Mouse (Mus musculus) liver (tissue): ENCODE data around the gene Cd6.

Experiments used
- DNase-seq: peaks from one replicate; pipeline ENCODE4 v3.0.0-alpha.2; 2020; ENCODE audit warnings: mixed read lengths

Gene Cd6

DNA sequence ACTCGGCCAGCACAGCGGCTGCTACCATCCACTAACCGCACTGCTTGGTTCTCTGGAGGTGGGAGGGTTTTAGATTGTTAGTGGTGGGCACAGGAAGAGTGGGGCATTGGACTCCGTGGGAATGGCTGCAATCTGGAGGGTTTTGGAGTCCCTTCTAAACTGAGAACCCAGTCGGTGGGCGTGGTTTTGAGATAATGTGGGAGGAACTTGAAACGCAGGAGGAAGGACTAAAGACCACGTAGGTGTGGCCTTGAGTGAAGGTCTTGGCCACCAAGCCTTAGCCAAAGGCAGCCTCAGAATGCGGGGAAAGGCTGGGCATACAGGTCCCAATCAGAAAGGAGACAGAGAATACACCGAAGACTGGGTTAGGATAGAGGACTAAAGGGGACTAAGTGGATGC is 31.3 kb downstream of the Cd6 start:
- no peak for DNase-seq

DNA sequence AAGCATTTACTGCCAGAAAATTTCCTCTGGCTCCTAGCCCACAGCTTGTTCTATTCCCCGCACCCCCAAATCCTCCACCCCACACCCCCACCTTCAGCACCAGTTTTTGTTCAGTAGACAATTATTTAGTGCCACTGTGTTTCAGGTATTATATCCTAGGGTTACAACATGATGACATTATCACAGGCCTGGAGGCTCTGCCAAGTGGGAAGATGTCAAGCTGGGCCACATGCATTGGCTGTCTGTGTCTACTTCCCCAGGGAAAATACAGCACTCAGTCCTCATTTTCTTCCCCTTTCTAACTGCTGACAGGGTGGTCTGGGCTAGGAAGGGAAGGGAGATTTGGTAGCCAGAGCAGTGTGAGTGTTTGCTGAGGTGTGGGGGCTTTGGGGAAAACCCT is 34.9 kb downstream of the Cd6 start:
- DNase-seq = no peak

DNA sequence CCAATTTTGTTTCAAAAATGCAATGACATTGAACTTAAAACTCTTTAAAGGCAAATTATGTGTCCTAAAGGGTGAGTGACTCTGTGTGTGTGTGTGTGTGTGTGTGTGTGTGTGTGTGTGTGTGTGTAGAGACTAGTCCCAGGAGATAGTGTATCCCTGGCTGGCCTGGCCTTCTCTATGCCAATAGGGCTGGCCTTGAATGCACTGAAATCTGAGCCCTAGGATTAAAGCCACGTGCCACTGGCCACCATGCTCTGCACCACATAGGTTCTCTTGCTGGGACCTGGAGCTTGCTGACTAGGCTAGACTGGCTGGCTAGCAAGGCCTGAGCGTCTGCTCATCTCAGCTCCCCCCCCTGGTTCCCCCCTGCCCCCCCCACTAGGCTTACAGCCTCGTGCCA is 36.8 kb downstream of the Cd6 start:
- no peak for DNase-seq

DNA sequence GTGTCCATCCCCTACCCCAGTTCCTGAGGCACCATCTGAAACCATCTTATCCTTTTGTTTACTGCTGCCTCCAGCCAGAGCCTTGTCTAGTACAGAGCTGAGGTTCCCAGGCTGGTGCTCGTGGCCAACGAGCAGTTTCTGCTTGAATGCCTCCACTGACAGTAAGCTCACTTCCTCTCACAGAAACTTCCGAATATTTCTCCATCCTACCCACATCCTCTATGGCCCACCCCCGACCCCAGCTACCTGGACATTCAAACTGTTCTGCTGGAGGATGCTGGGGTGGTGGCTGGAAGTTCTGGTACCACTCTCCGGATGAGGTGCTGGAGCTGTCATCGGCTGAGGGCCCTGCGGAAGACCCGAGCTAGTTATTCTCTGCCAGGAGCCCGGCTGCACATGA is 39.5 kb downstream of the Cd6 start:
- no peak for DNase-seq

DNA sequence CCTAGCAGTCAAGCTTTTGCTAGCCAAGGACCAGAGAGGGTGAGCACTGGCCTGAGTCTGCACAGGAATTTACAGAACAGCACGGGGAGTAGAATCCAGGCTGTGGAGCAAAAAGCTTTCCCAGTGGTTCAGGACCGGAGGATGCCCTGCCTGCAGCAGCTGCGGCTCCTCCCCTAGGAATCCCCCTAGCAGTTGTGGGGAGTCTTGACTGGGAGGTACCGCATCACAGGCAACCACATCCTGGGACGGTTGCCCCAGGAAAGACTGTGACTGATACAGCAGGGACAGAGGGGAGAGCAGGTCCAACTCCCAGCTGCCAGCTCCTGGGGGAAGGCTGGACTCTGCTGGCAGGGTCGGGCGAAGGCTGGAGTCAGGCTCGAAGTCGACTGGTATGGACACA is 41.6 kb downstream of the Cd6 start:
- no peak for DNase-seq

DNA sequence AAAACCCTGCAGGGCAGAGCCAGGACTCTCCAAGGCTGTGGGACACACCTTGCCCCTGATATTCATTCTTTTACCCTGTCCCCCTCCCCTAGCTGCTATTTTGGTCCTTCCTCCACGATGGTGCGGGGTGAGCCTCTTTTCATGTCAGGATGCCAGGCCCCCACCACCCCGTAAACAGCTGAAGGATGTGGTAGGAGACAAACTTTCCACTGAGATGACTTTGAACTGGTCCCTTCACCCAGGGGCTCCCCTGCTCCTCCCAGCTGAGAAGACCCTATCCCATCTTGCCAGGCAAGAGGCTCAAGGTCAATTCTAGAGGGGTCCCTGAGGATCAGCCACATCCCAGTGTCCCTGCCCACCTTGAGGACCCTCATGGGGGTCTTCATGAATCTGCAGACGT is 42.5 kb downstream of the Cd6 start:
- no peak for DNase-seq

DNA sequence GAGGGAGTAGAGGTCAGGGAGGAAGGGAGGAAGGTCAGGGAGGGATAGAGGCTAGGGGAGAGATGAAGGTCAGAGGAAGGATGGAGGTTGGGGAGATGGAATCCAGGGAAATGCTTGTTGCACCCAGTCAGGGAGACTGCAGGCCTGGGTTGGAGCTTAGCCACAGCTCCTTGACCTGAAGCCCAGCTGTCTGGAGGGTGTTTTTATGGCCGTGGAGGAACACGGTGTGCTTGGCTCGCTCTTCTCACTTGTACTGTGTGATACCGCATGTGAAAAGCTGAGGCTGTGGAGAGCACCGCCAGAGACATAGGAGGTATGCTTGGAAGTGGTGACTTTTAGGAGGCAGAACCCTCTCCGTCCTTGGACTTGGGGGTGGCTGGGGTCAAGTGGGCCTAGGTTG is 43.1 kb downstream of the Cd6 start:
- no peak for DNase-seq

DNA sequence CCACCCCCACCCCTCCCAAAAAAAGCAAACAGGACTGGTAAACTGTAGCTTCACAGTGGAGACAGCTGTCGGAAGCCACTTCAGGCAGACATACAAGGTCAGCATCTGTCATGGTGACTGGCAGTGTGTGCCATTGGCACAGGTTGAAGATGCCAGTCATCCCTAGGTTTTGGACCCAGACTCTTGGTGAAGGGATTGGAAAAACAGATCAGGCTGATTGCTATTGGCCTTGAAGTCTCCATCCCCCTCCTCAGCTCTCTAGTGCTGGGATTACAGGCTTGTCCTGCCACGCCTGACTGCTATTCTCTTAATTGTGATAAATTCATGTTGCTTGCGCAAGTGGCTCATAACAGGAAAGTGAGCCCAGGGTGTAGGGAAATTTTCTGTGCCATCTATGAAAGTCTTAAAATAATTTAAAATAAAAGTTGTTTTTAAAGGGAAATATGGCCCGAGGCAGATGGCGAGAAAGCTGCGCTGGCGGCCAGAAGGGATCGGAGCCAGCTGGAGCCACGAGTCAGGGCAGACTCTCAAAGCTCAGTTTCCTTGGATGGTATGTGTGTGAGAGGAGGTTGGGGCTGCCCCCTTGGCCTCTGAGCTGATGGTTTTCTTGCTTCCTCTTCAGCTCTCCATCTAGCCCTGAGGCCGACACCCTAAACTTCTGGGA is 44.9 kb downstream of the Cd6 start:
- no peak for DNase-seq

DNA sequence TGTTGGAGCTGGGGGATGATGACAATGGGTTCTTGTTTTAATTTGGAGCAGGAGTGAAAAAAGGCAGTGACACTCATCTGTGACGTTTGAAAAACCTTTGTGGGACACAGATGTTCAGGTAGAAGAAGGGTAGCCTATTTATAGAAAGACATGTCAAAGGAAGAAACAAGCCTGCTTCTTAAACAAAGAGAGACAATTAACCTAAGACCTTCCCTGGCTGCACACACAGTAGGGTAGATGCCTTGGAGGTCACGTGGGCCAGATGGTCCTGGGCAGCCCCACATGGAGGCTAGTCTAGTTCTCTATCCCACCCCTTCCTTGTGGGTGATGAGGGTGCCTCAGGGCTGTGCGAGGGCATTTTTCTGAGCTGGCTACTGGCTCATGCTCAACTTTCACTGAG is 45.8 kb downstream of the Cd6 start:
- DNase-seq = no peak

DNA sequence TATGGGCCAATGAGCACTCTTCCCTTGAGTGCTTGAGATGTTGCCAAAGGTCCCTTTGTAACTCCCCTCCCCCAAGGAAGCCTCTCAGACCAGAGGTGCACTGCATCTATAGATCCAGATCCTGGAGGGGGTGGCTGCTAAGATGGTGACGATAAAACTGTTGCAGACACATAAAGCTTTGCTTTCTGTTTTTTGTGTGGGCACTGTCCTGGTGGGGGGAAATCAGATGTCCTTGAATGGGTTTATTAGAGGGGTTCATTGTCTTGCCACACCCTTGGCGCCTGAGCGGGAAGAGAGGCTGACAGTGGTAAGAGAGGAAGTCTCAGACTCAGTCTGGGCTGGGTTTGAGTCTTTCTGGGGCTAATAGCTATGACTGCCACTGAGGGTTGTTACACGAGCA is 46.7 kb downstream of the Cd6 start:
- no peak for DNase-seq

DNA sequence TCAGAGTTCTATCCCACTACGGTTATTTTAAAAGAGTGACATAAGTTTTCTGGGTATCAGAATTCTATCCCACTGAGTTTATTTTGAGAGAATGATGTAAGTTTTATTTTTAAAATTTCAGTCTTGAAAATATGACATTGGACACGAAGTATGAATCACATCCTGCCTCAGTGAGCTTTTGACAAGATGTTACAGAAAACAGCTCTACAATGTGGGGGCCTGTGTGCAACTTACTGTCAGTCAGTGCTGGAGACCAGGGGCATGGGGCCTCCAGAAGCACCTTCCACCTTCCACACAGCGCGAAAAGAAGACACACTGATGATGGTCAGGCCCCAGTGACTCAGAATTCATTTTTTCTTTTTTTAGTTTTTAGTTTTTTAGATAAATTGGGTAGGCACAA is 48.2 kb downstream of the Cd6 start:
- no peak for DNase-seq

DNA sequence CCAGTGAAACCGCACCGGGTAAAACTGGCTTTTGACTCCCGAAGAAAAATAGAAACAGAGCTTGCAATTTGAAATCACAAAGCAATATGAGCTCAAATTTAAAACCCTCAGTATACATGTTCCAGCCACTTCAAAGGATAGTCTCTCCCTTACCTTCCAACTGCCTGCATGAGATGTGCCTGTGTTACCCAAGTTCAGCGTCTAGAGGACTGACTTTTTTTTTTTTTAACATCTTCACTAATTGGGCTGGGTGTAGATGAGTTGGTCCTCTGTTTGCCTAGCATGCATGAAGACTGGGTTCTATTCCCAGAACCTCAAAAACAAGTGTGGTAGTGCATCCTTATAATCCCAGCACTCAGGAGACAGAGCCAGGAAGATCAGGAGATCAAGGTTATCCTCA is 53.0 kb downstream of the Cd6 start:
- DNase-seq = no peak

DNA sequence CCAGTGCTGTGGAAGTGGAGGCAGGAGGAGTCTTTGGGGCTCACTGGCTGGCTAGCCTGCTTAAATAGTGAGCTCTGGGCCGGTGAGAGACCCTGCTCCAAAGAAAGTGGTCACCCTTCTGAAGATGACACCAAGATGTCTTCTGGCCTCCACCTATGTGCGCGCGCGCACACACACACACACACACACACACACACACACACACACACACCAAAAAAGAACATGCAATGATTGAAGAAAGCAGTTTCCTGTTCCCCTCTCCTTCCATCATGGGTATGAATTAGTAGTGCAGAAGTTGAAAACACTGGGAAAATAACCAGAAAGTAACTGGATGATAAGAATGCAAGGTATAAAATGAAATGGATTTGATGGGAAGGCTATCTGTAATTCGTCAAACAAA is 55.7 kb downstream of the Cd6 start:
- DNase-seq = no peak

DNA sequence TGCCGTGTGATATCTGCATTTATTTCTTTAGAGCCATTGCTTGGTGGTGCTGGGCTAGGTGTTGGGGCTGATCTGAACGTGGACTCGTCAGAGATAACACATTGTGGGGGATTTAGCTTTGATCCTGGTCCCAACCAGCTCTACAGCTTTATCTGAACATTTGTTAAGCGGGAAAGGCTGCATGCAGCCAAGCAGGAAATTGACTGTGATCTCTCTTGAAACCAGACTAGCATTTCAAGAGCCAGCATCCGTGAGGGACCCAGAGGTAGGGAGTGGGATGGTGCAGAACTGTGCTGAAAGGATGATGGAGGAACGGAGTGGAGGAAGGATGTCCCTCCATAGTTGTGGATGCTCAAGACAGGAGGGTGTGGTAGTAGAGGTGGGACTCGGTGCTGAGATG is 56.5 kb downstream of the Cd6 start:
- no peak for DNase-seq

DNA sequence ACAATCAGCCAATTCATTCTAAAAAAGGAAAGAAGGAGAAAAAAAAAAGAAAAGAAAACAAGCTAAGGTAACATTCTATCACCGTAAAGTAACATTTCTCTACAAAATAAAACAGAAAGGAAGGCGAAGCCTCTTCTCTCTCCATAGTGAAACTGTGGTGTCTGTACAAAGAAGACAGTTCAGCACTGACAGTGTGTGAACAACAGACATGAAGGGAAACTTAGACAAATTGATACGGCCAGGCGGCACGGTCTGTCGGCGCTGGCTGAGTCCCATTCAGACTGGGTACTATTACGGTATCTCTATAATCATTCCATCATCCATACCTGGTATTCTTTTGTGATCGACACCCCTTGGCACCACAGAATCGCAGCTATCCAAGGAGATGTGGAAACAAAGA is 57.0 kb downstream of the Cd6 start:
- DNase-seq = no peak

DNA sequence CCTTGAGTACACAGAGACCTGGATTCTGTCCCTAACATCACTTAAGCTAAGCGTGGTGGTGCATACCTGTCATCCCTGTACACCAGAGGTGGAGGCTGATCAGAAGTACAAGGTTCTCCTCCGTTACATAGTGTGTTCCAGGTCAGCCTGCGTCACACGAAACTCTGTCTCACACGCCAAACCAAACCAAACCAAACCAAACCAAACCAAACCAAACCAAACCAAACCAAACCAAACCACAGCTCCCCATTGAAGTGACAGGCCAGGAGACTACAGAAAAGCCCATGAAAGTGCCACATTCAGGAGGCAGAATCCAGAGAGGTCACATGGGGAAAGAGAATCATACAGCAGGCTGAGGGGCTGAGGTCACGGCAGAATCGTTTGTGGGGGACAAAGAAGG is 57.9 kb downstream of the Cd6 start:
- DNase-seq = no peak

DNA sequence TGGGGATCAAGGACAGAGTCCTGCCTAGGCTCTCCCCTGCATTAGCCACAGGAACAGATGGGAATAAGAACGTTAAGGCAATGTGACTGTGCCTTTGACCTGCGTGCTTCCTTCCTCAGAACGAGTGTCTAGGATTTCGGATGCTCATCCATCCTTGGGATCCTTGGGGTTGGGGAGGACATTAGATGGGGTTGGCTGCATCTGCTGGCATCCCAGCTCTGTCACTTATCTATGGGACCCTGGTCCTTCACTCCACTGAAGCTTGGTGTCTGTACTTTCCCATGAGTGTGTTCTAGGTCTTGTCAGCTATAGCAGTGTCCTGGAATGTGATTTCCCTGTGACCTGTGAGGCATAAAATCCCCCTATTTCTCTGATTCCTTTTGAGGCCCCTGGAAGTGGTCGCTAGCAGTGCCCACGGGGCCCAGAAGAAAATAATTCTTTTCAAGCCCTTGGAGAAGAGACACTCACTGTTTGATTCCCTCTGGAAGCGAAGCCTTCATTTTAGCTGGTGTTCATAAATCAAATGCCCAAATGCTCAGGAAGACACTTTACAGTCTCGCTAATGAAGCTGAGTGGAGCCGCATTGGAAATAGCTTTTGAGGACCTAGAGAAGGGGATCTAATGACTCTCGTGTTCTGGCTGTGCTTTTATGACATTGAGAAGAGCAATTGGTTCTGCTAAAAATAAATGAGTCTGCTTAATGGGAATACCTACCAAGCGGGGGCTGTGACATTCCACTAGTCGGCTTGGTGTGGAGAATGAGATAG is 60.2 kb downstream of the Cd6 start:
- no peak for DNase-seq

DNA sequence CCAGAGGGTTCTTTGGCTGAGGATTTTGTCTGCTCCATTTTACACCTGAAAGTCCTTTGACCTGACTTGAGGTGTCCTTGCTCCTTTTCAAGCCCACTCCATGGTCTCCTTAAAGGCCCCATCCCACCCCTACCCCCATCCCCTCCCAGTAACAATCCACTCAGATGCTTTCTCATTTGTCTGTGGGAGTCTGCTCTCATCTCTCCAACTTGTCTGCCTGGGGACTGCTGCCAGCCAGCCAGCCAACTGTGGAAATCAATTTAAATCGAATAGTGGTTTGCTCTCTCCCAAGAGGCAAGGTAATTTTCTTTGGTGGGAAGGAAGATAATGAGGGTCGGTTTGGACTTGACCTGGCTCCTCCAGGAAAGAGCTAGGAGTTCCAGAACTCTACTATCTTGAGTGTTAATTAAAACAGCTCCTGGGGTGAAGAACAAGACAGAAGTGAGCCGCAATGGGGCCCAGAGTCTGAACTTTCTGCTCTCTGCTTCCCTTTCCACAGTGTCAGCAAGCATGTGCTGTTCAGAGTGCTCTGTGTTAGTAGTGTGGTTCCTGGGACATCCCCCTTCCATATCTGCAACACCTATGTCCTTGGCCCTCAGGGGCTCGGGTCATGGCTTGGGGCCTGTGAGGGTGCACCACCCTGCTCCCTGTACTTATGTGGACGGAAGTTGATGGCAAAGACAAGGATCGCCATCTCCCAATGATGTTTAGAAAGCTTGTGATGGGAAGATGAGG is 61.0 kb downstream of the Cd6 start:
- no peak for DNase-seq

DNA sequence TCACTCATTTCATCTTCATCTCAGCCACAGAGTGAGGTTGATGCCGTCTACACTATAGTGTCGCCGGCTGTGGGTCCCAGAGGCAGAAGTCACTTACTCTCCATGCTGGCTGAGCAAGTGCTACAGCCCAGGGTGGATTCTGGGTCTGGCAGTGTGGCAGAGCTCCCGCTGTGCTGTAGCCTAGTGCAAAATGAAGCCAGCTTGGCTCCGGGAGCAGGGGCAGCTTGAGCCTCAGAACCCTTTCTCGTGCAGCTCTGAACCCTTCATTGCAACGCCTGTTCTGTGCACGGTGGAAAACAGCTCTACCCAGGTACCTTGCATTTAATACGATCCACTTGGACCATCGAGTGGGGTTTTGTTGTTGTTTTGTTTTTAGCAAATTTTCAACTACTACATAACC is 62.2 kb downstream of the Cd6 start:
- no peak for DNase-seq

DNA sequence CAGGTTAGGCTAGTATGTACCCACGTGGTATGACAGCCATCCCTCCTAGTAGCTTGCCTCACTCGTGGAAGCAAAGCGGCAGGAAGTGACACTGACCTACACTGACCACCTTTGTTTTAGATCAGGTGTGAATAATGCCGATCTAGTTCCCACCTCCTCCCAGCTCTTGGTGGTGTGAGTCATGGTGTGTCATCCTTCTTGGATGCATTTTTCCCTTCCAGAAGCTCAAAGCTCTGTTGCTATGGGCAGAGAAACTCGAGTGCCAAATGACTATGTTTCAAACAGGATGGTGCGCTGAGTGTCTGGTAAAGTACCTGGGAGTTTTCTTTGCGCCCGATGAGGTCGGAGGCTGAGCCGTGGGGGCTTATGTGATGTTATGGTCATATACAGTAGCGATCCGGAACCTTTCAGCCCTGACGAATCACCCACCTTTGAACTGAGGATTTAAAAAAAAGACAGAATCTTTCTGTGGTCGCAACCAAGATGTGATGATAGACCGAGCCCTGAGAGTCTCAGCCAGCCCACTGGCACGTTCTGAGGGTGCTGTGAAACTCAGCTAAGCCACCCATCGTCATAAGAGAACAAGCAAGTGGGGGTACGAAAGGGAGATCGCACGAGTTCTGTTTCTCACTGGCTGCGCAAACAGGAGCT is 66.4 kb downstream of the Cd6 start:
- no peak for DNase-seq

DNA sequence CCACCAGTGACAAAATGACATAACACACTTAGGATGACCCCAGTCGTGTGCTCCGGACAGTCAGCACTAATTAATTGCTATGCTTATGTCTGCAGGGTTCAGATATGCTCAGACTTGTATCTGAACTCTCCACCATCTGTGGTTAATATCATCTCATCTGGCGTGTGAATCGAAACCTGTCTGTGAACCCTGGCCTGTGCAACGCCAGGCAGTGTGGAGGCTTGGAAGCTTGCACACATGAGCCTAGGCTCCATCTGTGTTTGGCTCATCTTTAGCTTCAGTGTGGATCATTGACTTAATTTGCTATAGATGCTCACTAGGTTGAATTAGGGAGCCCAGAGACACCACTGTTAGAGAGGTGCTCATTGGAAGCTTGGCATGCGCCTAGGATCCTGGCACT is 67.4 kb downstream of the Cd6 start:
- no peak for DNase-seq

DNA sequence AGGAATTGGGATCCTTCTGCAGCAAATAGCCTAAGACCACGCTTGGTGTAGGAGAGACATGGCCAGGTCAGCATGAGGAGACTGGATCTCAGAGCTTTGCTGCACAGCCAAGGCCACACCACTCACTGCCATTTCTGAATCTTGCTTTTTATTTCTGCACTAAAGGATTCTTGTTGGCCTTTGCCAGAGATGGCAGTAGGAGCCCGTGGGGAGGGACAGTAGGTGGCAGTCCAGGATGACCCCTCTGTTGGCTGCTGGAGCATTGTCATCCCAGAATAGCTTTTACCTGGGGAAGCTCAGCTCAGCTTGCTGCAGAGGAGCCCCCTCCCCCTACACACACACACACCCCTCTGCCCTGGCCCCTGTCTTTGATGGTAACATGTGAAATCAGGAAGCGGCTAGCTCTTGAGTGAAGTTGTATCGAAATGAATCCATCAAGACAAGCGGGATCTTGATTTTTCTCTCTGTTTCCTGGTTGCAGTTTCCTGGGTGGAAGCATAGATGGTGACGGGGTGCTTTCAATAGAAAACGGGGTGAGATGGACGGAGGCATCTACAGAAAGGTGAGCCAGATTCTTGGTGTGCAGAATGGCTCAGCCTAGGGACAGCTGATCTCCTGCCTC is 68.0 kb downstream of the Cd6 start:
- DNase-seq = no peak
